Mouse (Mus musculus) erythroid progenitor cell, adult 5-6 weeks (primary cell): Measurements from ENCODE around the gene Parvg. TPM values are rescaled to one million over a fixed set of nuclear protein-coding genes. Genes with fewer than 3 reads are reported as not detected.

ENCODE experiments used
- ATAC-seq: replicated peaks from 2 replicates; pipeline ENCODE4 v1.8.0; 2016; ENCODE audit warnings: moderate number of reproducible peaks, mild to moderate bottlenecking, moderate TSS enrichment, inconsistent platforms; ENCODE audit not compliant: poor library complexity, low FRiP score, severe bottlenecking
- total RNA-seq, 2 experiments: library from RNA; stranded (forward) in 1 of 2; stranded (reverse) in 1 of 2; fragments of 150-400 nt in 1 of 2; fragments of 186-747, 209-891 nt in 1 of 2; gene quantifications; 2 replicates each; pipeline versions ENCODE4 v1.2.3 to v1.2.4; 2015 to 2017; ENCODE audit warnings: low replicate concordance in 2 of 2

Gene Parvg
- total RNA-seq, 2 experiments from 2014 or later = 22.2 to 29.3 TPM

DNA sequence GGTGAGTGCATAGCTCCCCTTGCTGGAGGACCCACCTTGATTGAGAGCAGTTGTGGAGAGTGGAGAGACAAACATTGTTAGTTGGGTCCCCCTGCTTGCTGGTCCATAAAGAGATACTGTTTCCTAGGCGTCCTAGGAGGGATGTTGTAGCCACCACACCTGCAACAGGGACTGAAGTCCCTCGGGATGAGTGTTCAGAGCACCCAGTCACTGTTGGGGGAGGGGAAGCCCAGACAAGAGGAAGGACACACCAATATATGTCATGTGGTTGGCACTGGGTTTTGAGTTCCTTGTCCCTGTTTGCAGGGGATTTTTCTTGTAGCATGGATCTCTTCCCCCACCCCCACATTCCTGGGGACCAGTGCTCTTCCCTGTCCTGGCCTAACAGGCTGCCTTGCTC lies 17.1 kb downstream of the Parvg start:
- ATAC-seq = no peak

DNA sequence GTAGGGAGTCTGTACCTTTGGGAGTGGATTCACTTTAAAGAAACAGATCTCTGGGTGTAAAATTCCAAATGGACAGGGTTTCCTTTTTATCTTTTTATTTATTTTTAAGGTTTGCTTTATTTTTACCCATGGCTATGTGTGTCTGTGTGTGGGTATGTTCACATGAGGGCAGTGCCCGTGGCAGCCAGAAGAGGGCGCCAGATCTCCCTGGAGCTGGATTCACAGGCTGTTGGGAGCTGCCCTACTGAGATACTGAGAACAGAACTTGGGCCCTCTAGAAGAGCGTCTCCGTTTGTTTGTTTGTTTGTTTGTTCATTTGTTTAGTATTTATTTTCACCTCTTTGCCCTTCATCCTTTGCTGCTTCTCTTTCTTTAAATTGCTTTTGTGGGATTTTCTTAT lies 24.9 kb downstream of the Parvg start:
- no peak for ATAC-seq

DNA sequence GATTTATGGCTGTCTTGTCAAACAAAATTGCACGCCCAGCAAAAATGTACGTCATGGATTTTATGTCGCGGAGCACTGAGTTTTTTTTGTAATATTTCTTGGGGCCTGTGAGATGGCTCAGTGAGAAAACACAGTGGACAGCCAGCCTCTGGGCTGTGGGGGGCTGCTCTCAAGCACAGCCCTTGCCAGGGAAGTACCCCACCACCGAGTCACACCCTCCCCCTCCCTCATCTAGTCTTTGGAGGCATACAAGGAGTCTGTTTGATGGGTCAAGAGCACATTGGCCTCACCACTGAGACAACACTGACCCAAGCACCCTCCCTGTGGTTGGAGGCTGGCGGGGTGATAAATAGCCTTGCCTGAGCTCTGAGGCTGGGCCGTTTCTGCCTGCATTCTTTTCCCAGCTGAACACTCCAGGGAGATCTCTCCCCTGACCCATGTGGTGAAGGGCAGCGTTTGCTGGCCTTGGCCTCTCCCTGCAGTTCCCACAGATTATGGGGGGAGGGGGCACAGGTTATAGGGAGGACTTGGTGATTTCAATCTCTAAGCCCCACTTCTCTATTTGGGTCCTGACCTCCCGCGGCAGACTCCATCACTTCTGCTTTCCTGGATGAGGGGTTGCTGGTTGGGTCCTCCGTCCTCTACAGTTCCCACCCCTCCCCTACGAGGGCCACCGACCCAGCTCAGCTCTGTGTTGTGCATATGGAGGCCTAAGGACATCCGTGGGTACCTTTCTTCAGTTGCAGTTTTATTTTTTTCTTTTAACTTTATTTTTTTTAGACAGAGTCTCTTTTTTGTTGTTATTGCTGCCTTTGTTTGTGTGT lies 26.3 kb downstream of the Parvg start:
- ATAC-seq = no peak

DNA sequence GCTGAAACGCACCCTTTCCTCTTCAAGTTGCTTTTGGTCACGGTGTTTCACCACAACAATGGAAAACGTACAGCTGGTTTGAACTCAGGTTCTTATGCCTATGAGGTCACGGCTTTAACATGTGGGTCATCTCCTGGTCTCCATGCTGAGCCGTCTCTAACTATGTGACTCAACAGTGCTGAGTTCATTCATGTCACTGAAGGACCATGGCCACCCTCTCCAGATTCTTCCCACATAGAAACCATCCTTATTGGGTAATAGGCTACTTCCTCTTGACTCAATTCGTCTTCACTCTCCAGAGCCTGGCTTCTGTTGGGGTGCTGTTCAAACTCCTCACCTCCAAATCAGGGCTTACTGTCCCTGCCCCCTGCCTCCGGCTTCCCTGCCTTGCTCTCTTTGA lies 27.5 kb downstream of the Parvg start:
- ATAC-seq = no peak

DNA sequence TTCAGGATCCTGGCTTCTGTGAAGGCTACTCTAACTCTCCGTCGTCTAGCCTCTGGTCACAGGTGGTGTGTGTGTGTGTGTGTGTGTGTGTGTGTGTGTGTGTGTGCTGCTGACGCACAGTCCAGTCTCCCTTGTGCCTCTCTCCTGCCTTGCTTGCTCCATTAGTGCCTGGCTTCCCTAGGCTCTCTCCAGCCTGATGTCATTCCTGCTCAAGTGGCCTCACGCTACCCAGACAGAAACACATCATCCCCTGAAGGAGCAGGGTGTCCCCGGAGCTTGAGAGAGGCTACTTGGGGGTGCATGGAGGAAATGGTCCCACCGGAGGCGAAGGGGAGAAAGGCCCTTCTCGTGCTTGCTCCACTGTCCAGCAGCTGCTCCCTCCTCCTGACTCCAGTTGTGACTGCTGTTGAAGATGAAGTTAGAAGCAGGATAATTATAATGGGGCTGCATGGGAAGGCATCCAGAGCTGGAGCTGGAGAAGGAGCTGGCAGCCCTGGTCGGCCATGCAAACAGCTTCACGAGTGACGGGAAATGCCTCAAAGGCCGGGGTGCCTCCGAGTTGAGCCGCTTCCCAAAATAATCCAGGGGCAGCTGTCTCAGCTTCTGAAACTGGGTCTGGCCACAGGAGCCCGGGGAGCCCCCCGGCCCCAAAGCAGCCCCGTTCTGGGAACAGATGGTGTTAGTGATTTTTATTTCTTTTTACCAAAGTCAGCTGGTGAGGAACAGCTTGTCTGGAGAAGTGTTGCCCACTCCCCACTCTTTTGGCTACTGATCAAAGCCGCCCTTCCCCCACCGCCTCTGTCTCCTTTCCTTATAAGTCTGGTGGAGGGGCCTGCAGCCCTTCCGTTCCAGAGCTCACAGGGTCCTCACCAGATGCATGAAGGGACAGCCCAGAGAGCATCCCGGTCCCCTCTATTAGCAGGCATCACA lies 28.4 kb downstream of the Parvg start:
- ATAC-seq = no peak

DNA sequence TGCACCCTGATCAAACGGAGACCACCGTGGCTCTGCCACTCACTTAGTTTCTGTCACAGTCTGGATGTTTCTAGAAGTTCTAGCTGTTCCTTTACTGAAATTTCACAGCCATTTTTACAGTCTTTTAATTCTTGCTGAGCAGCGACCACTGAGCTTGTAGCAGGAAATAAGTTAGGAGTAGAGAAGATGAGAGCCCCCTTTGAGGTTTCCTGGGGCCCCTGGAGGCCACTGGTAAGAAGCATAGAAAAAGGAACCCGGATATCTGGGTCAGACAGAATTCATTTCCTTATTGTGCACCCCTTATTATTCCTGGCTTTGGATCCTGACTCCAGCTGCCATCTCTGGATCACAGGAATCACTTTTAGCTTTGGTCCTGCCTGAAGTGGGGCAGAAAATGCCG lies 31.3 kb downstream of the Parvg start:
- ATAC-seq = no peak

DNA sequence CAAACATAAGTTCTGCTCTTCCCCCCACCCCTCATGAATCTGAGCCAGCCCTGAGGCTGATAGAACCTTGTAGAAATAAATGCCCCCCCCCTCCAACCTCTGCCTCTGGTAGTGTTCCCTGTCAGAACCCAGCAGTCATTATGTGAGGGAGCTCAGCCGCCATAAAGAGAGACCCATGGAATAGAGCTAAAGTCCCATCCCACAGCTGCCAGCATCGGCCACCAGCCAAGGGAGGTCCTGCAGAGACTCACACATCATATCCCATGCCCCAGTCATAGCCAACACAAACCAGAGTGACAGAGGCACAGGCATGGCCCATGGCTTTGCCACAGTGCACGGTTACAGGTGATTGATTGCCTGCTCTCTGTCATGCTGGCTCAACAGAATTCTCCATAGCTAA lies 40.9 kb downstream of the Parvg start:
- ATAC-seq = no peak

DNA sequence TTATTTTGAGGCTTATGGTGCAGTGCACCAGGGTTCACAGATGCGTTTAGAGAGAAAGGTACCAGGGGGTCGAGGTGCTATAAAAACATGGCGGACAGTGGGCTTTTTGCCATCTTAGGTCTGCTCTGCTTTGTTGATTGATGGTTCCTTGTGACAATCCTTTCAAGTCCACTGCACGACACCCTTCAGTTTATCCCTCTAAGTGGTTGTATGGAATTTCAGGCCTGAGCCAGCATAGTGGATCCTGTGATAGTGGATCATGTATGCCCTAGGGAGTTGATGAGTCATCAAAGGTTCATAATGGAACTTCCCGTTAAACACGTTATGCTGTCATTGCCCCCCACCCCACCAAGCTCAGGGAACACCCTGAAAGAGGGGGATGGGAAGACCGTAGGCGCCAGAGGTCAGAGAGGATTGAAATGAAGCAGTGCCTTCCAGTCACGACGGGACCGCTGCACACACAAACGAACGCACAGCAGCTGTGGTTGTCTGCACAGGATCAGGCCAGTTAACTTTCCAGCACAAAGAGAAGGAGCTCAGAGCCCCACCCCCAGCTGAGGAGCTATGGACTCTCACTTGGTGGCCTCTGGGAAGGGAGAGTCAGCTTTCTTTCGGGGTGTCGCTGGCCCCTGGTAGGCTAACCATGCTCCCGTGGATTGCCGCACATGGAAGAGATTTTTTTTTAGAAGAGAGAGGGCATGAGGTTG lies 42.0 kb downstream of the Parvg start:
- ATAC-seq = no peak

DNA sequence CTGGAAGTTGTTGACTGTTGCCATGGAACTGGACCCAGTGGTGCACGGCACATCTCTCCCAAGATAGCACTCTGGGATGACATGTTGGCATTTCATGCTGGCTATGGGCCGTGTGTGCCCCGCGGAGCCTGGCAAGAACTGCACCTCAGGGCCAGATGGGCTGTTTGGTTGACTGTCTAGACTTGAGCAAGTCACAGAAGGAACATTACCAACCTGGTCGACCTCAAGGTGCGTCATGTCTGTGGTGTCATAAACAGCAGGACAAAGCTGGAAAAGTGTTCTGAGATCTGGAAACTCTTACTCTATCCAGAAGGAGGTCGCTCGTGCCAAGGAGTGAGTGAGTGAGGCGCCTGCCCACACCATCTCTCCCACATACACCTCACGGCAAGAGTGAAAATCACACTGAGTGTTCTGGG lies 42.8 kb downstream of the Parvg start:
- no peak for ATAC-seq

DNA sequence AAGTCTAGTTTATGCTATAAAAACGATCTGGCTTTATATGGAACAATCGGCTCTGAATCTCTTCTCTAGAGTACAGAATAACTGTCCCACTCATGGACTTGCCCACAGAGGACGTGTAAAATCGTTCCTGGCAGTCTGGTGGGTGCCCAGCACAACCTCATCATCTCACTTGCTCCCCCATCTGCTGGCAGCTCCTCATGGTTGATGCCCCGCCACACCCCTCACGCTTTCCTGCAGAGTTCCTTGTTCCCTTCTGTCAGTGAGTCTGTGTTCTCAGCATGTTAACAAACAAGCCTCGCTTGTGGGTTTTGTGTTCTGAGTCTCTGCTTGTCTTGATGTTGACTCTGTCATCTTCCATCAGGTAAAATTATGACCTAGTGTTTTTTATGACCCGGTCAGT lies 43.6 kb downstream of the Parvg start:
- ATAC-seq = no peak

DNA sequence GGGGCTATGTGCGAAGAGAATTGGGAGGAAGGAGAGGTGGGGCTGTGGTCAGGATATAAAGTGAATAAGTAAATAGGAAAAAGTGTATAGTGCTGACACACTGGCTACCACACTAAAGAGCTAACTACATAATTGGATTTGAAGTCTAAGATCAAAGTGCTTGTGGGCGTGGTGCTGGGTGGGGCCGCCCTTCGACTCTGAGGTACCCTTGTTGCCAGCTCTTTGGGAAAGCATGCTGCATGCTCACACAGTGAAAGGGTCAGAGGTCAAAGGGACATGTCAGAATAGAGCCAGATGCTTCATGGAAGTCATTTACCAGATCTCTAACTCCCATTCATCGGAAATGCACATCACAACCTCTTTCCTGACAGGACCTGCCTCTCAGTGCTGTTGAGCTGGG lies 49.0 kb downstream of the Parvg start:
- ATAC-seq = no peak

DNA sequence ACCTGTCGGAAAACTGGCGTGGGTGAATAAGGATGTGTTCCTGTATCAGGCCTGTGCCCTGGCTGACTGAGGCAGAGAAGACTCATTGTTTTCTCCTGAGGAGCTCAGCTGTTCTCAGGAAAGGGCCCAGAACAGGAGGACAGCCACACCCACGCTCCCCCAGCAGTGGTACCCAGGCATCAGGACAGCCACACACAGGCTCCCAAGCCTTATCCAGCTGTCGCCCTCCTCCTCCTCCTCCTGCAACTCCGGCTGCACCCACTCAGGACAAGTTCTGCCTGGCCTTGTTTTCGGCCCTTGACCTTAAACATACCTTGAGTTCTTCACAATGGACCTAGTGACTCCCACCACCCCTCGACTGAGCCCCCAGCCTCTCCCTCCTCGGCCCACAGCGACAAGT lies 54.9 kb downstream of the Parvg start:
- no peak for ATAC-seq

DNA sequence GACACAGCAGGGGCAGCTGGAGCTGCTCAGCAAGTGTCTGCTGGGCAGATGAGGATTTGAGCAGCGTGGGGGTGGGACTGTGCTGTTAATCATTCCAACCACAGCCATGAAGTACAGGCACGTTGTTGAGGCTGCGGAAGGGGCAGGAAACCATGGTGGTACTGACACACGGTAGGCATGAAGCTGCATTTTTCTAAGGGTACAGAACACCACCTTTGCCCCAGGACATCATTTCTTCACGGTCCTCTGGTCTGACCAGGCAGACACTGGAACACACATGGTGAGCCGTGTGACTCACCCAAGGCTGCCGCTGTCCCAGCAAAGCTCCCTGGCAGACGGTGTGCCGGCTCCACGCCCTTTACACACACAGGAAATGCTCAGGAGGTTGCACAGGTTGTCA lies 56.4 kb downstream of the Parvg start:
- ATAC-seq = no peak

DNA sequence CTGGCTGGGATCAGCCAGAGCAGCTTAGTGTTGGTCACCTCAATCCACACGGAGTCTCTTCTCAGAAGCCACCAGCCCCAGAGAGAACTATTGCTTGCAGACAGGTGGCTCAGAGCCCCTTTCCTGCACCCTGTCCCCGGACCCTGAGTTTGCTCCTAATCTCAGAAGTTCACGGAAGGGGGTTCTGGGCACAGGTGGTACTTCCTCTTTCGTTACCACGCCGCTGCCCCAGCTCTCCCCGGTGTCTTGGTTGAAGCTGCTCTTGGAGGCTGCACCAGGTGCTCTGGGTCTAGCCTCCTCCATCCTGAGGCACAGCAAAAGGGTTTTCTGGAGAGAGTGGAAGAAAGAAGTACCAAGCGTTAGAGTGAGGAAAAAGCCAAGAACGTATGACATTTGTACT lies 60.2 kb downstream of the Parvg start:
- ATAC-seq = no peak

DNA sequence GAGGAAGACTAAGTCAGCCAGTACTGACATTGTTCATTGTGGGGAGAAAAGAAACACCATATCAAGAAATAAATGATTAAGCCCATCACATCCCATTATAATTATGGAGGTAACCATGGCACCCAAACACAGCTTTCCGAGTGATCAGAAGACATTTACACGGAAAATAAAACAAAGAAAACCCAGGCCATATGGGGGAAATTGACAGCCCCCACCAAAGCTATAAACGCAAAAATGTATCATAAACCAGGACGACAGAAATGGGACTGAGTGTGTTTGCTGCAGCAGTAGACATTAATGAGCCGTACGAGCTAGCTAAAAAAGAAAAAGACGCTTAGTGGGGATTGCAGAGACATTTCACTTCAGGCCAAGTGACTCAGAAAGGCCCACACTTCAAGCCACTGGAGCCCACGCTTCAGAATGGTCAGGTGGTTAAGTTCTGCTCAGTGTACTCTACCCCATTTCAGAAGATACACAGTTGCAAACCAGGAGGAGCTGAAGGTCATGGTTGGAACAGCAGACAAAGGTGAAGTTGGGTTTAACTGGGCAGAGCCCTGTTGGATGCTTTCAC lies 62.3 kb downstream of the Parvg start:
- no peak for ATAC-seq

DNA sequence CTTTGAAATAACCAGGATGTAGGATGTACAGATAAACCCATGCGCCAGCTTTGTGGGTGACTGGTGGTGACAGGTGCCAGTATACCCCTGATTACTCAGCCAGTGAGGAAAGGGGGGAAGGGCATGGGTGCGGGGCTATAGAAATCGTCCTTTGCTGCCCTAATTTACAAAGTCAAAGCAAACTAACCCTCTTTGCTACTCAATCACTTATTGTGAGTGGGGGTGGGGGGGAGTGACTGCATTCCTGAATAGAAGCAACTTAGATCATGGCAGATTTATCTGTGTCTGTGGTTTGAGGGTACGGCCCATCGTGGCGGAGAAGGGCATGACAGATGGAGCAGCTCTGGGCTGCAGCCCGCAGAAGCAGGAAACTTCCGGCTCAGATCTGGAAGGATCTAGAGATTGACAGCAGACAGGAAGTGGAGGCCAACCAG lies 64.9 kb downstream of the Parvg start:
- no peak for ATAC-seq

DNA sequence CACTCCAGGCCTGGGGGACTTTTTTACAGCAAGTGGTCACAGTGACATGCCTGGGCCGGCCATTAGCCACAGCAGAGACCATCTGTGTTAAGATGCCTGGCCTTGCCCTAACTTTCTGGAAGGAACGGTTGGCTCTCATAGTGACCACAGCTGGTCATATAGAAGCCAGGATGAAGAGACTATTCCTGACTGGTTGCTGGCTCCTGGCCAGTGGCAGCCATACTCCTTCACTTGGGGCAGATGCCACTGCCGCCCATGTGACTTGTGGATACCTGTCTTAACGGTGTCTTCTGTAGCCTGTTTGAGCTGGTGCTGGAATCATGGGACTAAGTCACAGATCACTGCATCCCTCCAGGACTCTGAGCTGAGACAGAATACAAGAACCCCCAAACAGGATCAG lies 68.3 kb downstream of the Parvg start:
- no peak for ATAC-seq
